Mouse (Mus musculus) kidney, adult 11 months (tissue): ENCODE results near the gene Phf19.

Experiments used
- DNase-seq: peaks from one replicate; pipeline ENCODE4 v3.0.0; 2022

Gene Phf19

GRCm38 (mm10) chr2:34938269-34939208 lies 24.7 kb upstream of the Phf19 start:
- no peak for DNase-seq

DNA sequence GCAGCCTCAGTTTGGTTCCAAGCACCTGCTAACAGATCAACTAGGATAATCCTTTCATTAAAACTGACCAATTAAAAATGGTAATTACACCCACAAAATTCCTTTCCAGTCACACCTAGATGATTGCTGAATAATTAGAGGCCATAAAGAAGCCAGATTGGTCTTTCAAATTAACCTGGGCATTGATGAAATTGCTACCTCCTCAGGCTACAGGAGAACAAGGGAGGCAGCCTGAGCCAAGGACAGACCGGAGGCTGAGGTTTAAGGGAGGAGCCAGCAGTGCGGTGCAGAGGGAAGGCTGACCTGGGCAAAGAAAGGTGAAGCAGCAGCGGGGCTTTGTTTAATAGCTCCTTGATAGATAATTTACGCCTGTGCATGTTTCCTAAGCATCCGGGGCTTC lies 23.6 kb upstream of the Phf19 start:
- DNase-seq, result no peak

GRCm38 (mm10) chr2:34927320-34927719 lies 13.5 kb upstream of the Phf19 start:
- DNase-seq, result no peak

DNA sequence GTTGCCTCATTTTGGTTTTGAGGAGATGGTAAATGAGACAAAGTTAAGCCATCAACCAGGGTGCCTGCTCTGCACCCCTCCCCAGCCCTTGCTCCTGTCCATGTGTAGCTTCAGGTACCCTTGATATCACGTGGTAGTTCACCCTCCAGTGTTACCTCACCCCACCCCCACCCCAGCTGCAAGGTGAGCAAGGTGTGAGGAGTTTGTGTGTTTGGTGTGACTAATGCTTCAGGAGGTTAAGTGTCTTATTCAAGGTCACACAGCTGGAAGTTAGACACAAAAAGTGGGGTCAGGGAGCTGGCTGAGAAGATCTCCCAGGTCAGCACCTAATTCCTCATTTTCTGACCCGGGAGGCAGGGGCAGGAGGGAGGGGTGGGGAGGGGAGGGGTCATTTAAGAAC lies 8.9 kb upstream of the Phf19 start:
- no peak for DNase-seq

GRCm38 (mm10) chr2:34920144-34920543 lies 6.3 kb upstream of the Phf19 start:
- DNase-seq, result no peak

DNA sequence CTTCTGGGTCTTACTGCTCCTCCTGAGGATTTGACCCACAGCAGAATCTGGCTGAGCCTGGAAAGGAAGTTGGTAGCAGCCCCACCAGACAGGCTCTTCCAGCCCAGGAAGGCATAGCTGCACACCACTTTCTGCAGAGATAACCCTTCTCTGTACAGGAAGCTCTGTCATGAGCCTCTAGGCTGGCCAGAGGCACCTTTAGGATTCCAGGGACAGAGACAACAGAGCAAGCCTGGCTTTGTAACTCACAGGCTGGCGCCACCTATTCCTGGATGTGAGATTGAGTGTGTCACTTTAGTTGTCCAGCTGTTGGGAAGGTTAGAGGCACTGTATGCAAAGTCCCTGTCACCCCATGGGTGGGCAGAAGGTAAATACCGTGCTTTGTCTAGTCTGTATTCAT lies 1.3 kb upstream of the Phf19 start:
- no peak for DNase-seq

GRCm38 (mm10) chr2:34914823-34915082 lies 927 bp upstream of the Phf19 start:
- no peak for DNase-seq

DNA sequence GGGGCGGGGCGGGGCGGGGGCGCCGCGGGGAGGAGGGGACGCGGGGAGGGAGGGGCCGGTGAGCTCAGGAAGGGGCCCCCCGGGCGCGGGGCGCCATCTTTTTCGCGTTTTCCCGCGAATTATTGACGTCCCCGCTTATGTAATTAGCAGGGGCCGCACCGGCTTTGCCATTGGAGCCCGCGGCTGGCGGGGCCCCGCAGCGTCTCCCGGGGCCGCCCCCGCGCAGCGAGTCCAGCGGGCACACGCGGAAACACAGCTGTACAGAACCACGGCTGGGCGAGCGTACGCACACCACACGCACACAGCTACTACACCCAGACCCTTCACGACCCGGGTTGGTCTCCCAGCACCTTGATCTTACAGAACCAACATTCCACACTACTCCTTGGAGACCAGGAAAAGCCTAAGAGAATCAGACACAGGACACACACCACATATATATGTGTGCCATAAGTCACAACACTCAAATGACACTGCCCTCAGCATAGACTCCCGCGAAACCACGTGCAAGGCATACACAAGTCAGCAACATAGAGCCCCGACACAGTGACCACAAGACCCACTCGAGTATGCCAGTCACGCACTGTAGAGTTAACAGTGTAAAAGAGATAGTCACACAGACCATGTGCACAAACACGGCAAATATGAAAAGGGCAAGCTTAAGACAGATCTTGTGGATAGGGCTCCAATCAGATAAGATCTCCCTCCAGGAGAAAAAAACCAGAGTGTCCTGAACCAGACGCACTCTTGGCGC lies 420 bp upstream of the Phf19 start:
- DNase-seq, result peak; percentile 26

DNA sequence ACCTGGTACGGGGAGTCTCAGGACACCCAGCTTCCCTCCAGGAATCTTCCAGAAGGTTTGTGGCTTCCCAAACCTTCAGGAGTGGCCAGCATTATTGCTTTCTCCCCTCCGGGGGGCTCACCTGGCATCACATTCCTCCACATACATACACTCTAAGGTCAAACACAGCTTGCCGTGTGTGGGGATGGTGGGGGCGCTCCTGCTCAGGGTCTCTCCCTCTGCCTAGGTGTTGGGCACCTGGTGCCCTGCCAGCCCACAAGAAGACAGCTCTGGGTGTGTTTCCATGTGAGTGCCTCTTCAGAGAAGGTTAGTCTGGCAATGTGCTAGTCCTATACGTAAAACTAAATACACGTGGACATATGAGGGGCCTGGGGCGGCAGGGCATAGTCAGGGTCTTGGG lies 1.2 kb downstream of the Phf19 start:
- no peak for DNase-seq

GRCm38 (mm10) chr2:34911871-34912270 lies 2.0 kb downstream of the Phf19 start:
- no peak for DNase-seq

GRCm38 (mm10) chr2:34909719-34910118 lies 4.1 kb downstream of the Phf19 start:
- DNase-seq, result no peak

DNA sequence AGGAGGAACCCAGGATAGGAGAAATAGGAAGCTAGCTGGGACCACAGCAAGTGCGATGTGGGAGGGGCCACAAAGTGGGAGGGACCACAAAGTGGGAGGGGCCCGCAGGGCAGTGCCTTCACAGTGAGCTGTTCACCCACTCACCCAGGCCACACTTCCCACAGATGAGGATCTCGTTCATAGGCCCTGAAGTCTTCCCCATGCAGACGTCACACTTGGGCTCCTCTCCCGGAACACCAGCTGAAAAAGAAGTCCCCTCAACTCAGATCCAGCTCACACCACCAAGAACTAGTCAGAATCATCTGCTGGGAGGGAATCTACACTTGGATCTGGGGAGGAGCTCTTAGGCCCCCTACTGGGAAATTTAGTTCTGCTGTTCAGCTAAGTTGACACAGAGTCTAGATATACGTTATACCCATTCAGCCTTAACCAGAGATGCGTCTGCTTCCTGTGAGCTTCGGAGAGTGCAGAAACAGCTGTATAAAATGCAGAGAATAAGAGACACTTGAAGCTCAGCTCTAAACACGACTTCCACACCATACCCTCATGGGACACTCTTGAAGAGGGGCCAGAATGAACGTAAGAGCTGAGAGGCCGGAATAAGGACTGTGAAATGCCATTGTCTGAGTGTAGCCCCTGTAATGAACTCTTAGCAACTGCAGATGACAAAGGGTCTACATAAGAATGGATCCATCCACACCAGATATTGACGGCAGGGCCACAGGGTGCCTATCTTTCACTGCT lies 6.8 kb downstream of the Phf19 start:
- peak; percentile 58 for DNase-seq

- DNase-seq, result no peak
Measured at GRCm38 (mm10) chr2:34906426-34906825, 7.4 kb downstream of the Phf19 start.

DNA sequence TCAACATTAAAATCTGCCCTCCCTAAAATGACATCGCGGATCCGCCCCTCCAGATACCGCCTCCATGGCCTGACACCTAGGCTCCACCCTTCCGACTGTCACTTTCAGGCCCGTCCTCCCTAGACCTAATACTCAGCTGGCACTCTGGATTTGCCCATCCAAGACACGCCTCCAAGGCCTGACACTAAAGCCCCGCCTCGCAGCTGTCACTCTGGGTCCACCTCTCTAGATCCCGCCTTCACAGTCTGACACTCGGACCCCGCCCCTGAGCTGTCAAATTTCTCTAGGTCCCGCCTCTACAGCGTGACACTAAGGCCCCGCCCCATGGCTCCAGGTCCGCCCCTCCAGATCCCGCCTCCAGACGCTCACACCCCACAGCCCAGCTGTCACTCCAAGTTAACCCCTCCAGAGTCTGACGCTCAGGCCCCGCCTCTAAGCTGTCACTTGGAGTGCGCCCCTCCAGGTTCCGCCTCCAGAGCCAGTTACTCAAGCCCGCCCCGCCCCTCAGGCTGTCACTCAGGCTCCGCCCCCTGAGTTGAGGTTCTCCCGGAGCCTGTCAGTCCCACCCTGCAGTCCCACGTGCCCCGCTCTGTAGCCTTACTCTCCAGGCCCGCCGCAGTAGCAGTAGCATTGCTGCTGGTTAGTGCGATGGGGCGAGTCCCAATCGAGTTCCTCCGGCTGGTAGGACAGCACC lies 8.8 kb downstream of the Phf19 start:
- DNase-seq, result peak; percentile 100

DNA sequence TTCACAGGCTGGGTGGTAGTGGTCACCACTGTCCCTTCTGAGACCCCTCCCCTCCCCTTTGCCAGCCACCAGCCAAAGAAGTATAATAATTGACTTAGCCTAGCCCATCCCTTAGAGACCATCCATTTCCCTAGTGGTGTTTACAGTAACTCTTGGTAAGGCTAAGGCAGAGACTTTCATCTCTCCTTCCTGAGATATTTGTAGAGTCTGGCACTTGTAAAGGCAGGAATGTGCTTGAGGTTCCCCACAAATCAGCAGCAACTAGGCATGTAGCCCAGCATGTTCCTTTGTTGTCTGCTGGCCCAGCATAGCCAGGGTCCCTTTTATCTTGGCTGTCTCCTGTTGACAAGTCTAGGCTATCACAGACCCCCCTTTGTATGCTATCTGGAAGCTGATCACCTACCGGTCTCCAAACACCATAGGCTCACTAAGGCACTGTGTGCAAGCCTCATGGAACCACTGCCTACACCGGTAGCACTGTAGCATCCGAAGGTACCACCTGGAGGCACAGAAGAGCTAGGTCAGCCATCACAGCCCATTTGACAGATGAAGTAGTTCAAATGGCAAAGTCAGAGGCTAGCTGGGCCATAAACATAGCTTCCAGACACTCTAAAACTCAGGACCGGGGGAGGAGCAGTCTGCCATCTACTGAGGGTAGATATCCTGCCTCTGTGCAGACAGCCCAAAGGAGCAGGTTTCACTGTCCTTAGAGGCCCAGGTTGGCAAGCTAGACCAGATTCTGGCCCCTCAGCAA lies 10.0 kb downstream of the Phf19 start:
- no peak for DNase-seq

DNA sequence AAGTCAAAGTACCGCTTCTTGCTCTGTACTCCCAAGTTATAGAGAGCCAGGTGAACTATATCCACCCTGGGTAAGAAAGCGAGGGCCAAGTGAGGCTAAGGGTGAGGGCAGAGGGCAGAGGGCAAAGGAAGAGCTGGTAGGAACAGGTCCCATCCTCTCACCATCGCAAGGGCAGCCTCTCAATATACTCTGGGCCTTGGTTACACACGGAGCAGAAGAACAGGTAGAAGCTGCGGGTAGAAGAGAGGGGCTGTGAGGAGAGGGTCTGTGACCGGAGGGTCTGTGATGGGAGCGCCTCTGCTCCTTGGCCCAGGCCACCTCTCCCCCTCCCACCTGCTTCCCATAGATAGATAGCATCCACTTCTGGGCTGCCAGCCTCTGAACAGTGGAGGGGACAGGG lies 10.6 kb downstream of the Phf19 start:
- no peak for DNase-seq

GRCm38 (mm10) chr2:34902731-34903130 lies 11.1 kb downstream of the Phf19 start:
- DNase-seq, result peak; percentile 48

- DNase-seq, result no peak
Measured at GRCm38 (mm10) chr2:34901726-34902125, 12.1 kb downstream of the Phf19 start.

DNA sequence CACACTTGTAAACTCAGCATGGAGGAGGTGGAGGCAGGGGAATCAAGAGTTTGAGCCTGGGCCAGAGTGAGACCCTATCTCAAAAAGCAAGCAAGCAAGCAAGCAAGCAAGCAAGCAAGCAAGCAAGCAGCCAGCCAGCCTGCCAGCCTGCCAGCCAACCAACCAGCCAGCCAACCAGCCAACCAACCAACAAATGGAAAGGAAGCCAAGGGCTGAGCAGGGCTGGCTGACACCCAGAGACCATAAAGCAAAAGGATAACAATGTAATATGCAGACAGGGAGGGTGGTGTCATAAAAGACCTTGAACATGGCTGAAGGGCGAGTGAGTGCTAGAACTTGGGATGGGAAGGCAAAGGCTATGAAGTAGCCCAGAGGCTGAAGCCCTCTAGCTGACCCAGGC lies 13.4 kb downstream of the Phf19 start:
- no peak for DNase-seq

- DNase-seq, result no peak
Measured at GRCm38 (mm10) chr2:34899682-34900081, 14.1 kb downstream of the Phf19 start.

GRCm38 (mm10) chr2:34897820-34898219 lies 16.0 kb downstream of the Phf19 start:
- peak; percentile 47 for DNase-seq

DNA sequence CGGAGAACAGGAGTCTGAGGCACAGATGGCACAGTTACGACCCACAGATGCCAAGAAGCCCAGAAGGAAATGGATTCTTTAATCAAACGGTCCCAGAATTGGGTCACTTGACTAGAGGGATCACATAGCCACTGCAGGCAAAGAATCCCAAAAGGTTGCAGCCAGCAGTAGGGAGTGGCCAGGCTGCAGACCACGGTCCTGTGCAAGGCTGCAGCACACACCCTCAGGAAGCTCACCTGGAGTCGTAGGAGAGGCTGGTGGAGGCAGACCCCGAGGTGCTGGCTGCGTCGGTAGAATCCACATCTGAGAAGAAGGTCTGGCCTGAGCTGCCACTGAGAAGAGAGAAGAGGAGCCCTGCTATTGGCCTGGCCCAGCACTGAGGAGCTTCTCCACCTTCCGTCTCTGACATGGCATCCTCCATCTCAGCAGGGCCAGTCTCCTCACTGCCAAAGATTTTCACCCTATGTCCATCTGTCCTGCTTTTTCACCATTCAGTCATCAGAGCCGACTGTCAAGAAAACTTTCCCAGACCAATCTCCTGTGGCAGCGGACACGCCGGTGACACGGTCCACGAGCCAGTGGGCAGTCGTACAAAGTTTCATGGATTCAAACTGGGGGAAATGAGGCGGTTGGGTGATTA lies 16.9 kb downstream of the Phf19 start:
- DNase-seq, result no peak
